Mouse (Mus musculus) T-helper 17 cell (primary cell): ENCODE data around the gene Rnf186.

Source experiments
- in situ Hi-C, 2 experiments: fragments of 300-600 bp; cut with MboI, MseI; formaldehyde crosslinking; loops; 1 replicate in 1 of 2; 2 replicates in 1 of 2; pipeline ENCODE4 v1.15.1; 2025; ENCODE audit warnings: high pct_unique_total_duplicates in 2 of 2

Gene Rnf186

DNA sequence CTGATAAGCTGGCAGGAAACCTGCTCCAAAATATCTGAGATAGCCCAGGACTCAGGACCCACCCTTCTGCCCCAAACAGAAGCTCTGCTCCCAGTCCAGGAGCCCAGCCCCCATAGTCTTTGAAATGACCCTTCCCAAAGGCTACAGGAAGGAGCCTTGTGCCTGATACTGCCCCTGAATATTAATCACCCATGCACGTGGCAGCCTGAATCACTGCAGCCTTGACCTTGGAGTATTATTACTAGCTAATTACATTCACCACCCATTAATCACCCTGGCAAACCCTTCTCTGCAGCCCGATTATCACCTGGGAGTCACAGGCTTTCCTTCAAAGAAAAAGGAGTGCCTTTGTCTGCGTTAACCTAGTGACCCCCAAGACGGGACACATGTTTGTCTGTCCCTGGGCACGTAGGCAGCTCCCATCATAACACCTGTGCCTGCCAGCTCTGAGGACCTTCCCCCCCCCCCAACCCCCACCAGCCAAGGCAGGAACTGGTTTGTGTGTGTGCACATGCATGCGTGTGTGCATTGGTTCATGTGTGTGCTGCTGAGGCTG lies 41.1 kb downstream of the Rnf186 start:
- in situ Hi-C loops, result no loop called here

DNA sequence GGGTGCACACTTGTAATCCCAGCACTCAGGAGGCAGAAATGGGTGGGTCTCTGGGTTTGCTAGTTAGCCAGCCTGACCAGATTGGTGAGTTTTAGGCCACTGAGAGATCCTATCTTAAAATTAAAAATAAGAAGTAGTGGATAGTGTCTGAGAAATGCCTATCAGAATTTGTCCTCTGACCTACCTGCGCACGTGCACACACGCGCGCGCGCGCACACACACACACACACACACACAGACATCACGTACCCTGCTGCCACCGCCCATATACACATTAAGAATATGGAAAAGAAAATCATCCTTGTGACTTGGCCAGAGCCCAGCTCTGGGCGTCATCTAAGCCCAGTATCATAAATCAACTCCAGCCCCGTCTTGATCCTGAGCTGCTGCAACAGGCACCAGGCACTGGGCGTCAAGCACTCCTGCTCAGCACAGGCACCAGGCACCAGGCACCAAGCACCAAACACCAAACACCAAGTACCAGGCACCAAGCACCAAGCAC lies 44.3 kb downstream of the Rnf186 start:
- in situ Hi-C loops, result no loop called here

DNA sequence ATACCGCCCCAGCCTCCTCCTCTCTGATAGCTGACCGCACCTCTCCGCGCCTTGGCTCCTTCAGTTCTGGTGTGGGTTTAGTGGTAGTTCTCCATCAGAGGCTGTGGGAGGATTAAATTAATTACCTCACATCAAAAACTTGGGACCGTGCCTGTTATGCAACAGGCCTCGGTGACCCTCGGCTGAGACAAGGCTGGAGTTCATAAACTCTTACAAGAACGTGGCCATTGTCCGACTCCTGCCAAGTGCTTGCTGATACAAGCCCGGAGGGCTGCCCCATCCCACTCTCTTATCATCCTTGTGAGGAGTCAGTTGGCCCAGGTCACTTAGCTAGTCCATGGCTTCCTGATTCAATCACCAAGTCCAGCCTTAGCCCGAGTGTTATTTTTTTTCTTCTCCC lies 46.4 kb downstream of the Rnf186 start:
- in situ Hi-C loops, result no loop called here

DNA sequence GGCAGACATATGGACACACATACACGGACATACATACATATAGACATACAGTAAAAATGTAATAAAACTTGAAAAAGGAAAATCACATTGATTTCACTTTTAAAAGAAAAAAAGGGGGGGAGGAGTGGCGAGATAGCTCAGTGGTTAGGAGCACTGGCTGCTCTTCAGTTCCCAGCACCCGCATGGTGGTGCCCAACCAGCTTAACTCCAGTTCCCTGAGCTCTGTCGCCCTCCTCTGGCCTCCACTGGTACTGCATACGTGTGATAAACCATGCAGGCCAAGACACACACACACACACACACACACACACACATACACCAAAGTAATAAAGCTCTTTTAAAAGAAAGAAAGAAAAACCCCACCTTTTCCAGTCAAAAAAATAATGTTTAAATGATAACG lies 47.9 kb downstream of the Rnf186 start:
- in situ Hi-C loops, result no loop called here
